Mouse (Mus musculus) granulocyte monocyte progenitor cell, adult 5-6 weeks (primary cell): ENCODE results near the gene Tbc1d22a. TPM values are rescaled to one million over a fixed set of nuclear protein-coding genes. Genes with fewer than 3 reads are reported as not detected.

Source experiments
- ATAC-seq: replicated peaks from 2 replicates; pipeline ENCODE4 v1.8.0; 2016; ENCODE audit warnings: mild to moderate bottlenecking, moderate TSS enrichment, inconsistent platforms; ENCODE audit not compliant: poor library complexity, severe bottlenecking
- total RNA-seq, 2 experiments: library from RNA; stranded (forward) in 1 of 2; stranded (reverse) in 1 of 2; fragments of 200-712, 200-1000 nt in 1 of 2; fragments of >200 nt in 1 of 2; fragmentation: Nextera tagmentation in 1 of 2; gene quantifications; 2 replicates each; pipeline ENCODE4 v1.2.3; 2014 to 2017

Tbc1d22a gene
- total RNA-seq, 2 experiments from 2014 or later, result 18.8 to 46.7 TPM

DNA sequence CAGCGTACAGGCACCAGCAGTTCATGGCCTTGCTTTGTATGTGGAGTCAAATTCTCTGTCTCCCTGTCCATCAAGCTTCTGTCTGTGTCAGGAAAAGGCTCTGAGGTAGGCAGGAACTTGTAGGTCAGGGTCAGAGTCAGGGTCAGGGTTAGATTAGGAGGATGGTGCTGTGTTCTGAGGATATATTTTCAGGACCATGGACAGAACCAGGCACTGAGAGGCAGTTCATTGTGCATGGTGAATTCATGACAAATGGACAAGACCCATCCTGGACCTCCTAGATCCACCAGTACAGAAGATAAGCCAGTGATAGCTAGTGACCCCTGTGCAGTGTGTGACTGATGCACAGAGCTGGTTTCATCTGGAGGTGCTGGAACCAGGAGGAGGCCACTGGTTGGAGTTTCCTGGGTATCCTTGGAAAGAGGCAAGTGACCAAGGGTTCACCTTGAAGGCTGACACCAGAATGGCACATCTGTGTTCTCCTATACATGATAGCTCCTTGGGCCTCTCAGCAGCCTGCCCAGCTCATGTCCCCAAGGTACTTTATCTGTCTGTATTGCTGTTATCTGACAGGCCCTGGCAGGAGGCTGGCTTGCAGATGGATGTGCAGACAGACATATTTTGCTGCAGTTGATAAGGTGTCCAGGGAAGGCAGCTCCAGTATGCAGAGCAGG, 330.0 kb downstream of the Tbc1d22a start:
- ATAC-seq, result no peak

Other genes starting within 250 kb of the Tbc1d22a start
- gene Celsr1, start 180.7 kb upstream of the Tbc1d22a start, total RNA-seq (2014; fragmentation: Nextera tagmentation), result 8.0 and 12.6 TPM in 2 replicates
- gene Celsr1, start 180.7 kb upstream of the Tbc1d22a start, total RNA-seq (2017), result 6.9 and 8.7 TPM in 2 replicates
- gene Gramd4, start 156.8 kb upstream of the Tbc1d22a start, total RNA-seq (2014; fragmentation: Nextera tagmentation), result 15.0 and 19.9 TPM in 2 replicates
- 15.9 and 18.4 TPM in 2 replicates for gene Gramd4, start 156.8 kb upstream of the Tbc1d22a start, total RNA-seq (2017)
- gene Cerk, start 28.3 kb upstream of the Tbc1d22a start, total RNA-seq (2014; fragmentation: Nextera tagmentation), result 26.3 and 29.8 TPM in 2 replicates
- 41.4 and 47.9 TPM in 2 replicates for gene Cerk, start 28.3 kb upstream of the Tbc1d22a start, total RNA-seq (2017)